Mouse (Mus musculus) spleen, adult 2 months (tissue): ENCODE measurements around the gene Rbp1. TPM values are rescaled to one million over a fixed set of nuclear protein-coding genes. Genes with fewer than 3 reads are reported as not detected.

ENCODE experiments used
- DNase-seq, 2 experiments: peaks; one replicate each; pipeline versions ENCODE4 v3.0.0 to v3.0.0-alpha.2; 2012 to 2021; ENCODE audit warnings: low spot score in 2 of 2, low read depth in 1 of 2
- H3K27ac ChIP-seq: fragments of 200-500 bp; 2 replicates; pipeline ENCODE4 v1.5.1; 2012; ENCODE audit warnings: low read length, inconsistent platforms; ENCODE audit not compliant: insufficient read depth
- H3K27me3 ChIP-seq: fragments of 200-500 bp; 2 replicates; pipeline ENCODE4 v1.6.1; 2012; ENCODE audit warnings: mild to moderate bottlenecking, moderate library complexity, low read length, inconsistent platforms; ENCODE audit not compliant: control insufficient read depth, insufficient read depth
- H3K36me3 ChIP-seq: fragments of 200-500 bp; 2 replicates; pipeline ENCODE4 v1.6.1; 2012; ENCODE audit warnings: mild to moderate bottlenecking, low read length, inconsistent platforms; ENCODE audit not compliant: control insufficient read depth, insufficient read depth
- H3K4me1 ChIP-seq: fragments of 200-500 bp; 2 replicates; pipeline ENCODE4 v1.6.1; 2011; ENCODE audit warnings: inconsistent platforms; ENCODE audit not compliant: control insufficient read depth, insufficient read depth, insufficient read length
- H3K4me3 ChIP-seq: fragments of 200-500 bp; 2 replicates; pipeline ENCODE4 v1.5.1; 2011; ENCODE audit warnings: mild to moderate bottlenecking, inconsistent platforms; ENCODE audit not compliant: insufficient read depth, insufficient read length; ENCODE audit errors: extremely low read depth
- CTCF ChIP-seq: fragments of 200-500 bp; IDR thresholded peaks from 2 replicates; pipeline ENCODE4 v1.5.1; 2011; ENCODE audit warnings: mild to moderate bottlenecking, inconsistent platforms; ENCODE audit not compliant: insufficient read depth, insufficient read length, insufficient replicate concordance; ENCODE audit errors: extremely low read depth
- POLR2A ChIP-seq: fragments of 200-500 bp; IDR thresholded peaks from 2 replicates; pipeline ENCODE4 v1.6.1; 2011; ENCODE audit warnings: low read depth, low read length, inconsistent platforms
- WGBS: fragments of 180-500 bp; shearing (Covaris S2); methylation state at CpG from one replicate; pipeline ENCODE4 v1.1.7; 2018; 5-methylcytosine and 5-hydroxymethylcytosine counted together
- polyA plus RNA-seq: library from polyadenylated mRNA; depleted of rRNA; stranded (reverse); fragments of >200 nt; gene quantifications from 2 replicates; pipeline ENCODE4 v1.2.3, GENCODE M21; 2012; rRNA removed

The Rbp1 gene
- 0.72 and 1.7 TPM in 2 replicates for polyA plus RNA-seq

GRCm38 (mm10) chr9:98422656-98423055 lies at the start of gene Rbp1:
Gene Rbp1 (plus strand): TSS chr9:98422961.
- WGBS, result 85% methylated on average over 5 of the region's 5 CpGs
- H3K27me3 ChIP-seq, result peaks cover 5% of the 10 kb centered on the region
- no peak for TF ChIP-seq POLR2A
- no peak for TF ChIP-seq CTCF
- H3K27ac ChIP-seq, result no peak within 1 kb of the TSS
- H3K36me3 ChIP-seq, result no peaks in the 10 kb centered on the region
- H3K4me3 ChIP-seq, result no peak within 1 kb of the TSS
- no peaks in the 10 kb centered on the region for H3K4me1 ChIP-seq
- DNase-seq, result no peak

GRCm38 (mm10) chr9:98373358-98373757 lies 49.4 kb upstream of the Rbp1 start:
- Histone ChIP-seq H3K27ac (no peak overlapping the region), H3K4me3 (no peak overlapping the region), H3K27me3 (no peaks in the 10 kb centered on the region), H3K36me3 (no peaks in the 10 kb centered on the region), H3K4me1 (no peaks in the 10 kb centered on the region)
- no peak for DNase-seq
- no peak for TF ChIP-seq POLR2A
- TF ChIP-seq CTCF, result no peak
- 92% methylated on average over 5 of the region's 5 CpGs for WGBS

GRCm38 (mm10) chr9:98374897-98375296 lies 47.9 kb upstream of the Rbp1 start:
- Histone ChIP-seq H3K27ac (no peak overlapping the region), H3K4me3 (no peak overlapping the region), H3K4me1 (no peaks in the 10 kb centered on the region), H3K27me3 (no peaks in the 10 kb centered on the region), H3K36me3 (no peaks in the 10 kb centered on the region)
- no peak for DNase-seq
- no peak for TF ChIP-seq POLR2A
- no peak for TF ChIP-seq CTCF
- WGBS, result 93% methylated on average over 11 of the region's 11 CpGs

GRCm38 (mm10) chr9:98375329-98376170 lies 47.2 kb upstream of the Rbp1 start:
- H3K27me3 ChIP-seq, result no peaks in the 10 kb centered on the region
- no peak overlapping the region for H3K27ac ChIP-seq
- WGBS, result 82% methylated on average over 5 of the region's 5 CpGs
- no peak for DNase-seq
- no peaks in the 10 kb centered on the region for H3K36me3 ChIP-seq
- H3K4me3 ChIP-seq, result no peak overlapping the region
- TF ChIP-seq POLR2A (no peak), CTCF (no peak)
- H3K4me1 ChIP-seq, result no peaks in the 10 kb centered on the region

GRCm38 (mm10) chr9:98379736-98380135 lies 43.0 kb upstream of the Rbp1 start:
- no peak overlapping the region for H3K4me3 ChIP-seq
- WGBS, result 90% methylated on average over 4 of the region's 4 CpGs
- TF ChIP-seq POLR2A (no peak), CTCF (no peak)
- DNase-seq, result no peak
- no peaks in the 10 kb centered on the region for H3K4me1 ChIP-seq
- no peak overlapping the region for H3K27ac ChIP-seq
- H3K27me3 ChIP-seq, result no peaks in the 10 kb centered on the region
- H3K36me3 ChIP-seq, result no peaks in the 10 kb centered on the region

- no peak overlapping the region for H3K27ac ChIP-seq
- H3K4me3 ChIP-seq, result no peak overlapping the region
- DNase-seq, result no peak
- no peaks in the 10 kb centered on the region for H3K27me3 ChIP-seq
- no peaks in the 10 kb centered on the region for H3K4me1 ChIP-seq
- no peaks in the 10 kb centered on the region for H3K36me3 ChIP-seq
- no peak for TF ChIP-seq POLR2A
- no peak for TF ChIP-seq CTCF
- 90% methylated on average over 9 of the region's 9 CpGs for WGBS
Observed at GRCm38 (mm10) chr9:98380593-98380992, 42.2 kb upstream of the Rbp1 start.
